Mouse (Mus musculus): Measurements from ENCODE around the gene Tm4sf5.
"Not testable (repeated sequence)": the region's sequence is repeated elsewhere in the genome, so short reads cannot be mapped to it uniquely, and the experiment has no call there.

Gene Tm4sf5

GRCm38 (mm10) chr11:70509753-70510564 is 4.9 kb downstream of the Tm4sf5 start:
- peak in 1 of 2 experiments; percentile 66 for DNase-seq (ENCODE audit: low spot score in 2 of 2)

- no peak for DNase-seq (ENCODE audit: low spot score in 2 of 2)
These were observed 6.2 kb downstream of the Tm4sf5 start for GRCm38 (mm10) chr11:70511242-70511641.

GRCm38 (mm10) chr11:70511825-70512224 is 6.8 kb downstream of the Tm4sf5 start:
- no peak for DNase-seq (ENCODE audit: low spot score in 2 of 2)

- no peak for DNase-seq (ENCODE audit: low spot score in 2 of 2)
These were observed 7.8 kb downstream of the Tm4sf5 start for GRCm38 (mm10) chr11:70512709-70513342.

- no peak for DNase-seq (ENCODE audit: low spot score in 2 of 2)
These were observed 8.5 kb downstream of the Tm4sf5 start for GRCm38 (mm10) chr11:70513520-70513919.

- DNase-seq (ENCODE audit: low spot score in 2 of 2): no peak
These were observed 9.2 kb downstream of the Tm4sf5 start, which contains the start of gene Vmo1 for GRCm38 (mm10) chr11:70514288-70514687. Gene Vmo1 (minus strand): TSS chr11:70514616.

- DNase-seq (ENCODE audit: low spot score in 2 of 2): peak in 1 of 2 experiments; percentile 47
These were observed 11.3 kb downstream of the Tm4sf5 start for GRCm38 (mm10) chr11:70516352-70516751.

- no peak for DNase-seq (ENCODE audit: low spot score in 2 of 2)
These were observed 13.4 kb downstream of the Tm4sf5 start for GRCm38 (mm10) chr11:70518436-70518835.

GRCm38 (mm10) chr11:70518923-70519322 is 13.9 kb downstream of the Tm4sf5 start, which contains the start of gene Gltpd2:
Gene Gltpd2 (plus strand): TSS chr11:70519196.
- no peak for DNase-seq (ENCODE audit: low spot score in 2 of 2)

- DNase-seq (ENCODE audit: low spot score in 2 of 2): peak in 1 of 2 experiments; percentile 41
These were observed 15.2 kb downstream of the Tm4sf5 start for GRCm38 (mm10) chr11:70520178-70520769.

- DNase-seq (ENCODE audit: low spot score in 2 of 2): not testable (repeated sequence)
These were observed 18.4 kb downstream of the Tm4sf5 start for GRCm38 (mm10) chr11:70523306-70523989.

GRCm38 (mm10) chr11:70524782-70525181 is 19.7 kb downstream of the Tm4sf5 start:
- no peak for DNase-seq (ENCODE audit: low spot score in 2 of 2)

GRCm38 (mm10) chr11:70525184-70525678 is 20.2 kb downstream of the Tm4sf5 start, which contains the start of gene Psmb6:
Gene Psmb6 (plus strand): TSS chr11:70525367.
- peak; percentile 97 to 98 for DNase-seq (ENCODE audit: low spot score in 2 of 2)

GRCm38 (mm10) chr11:70525726-70526125 is 20.7 kb downstream of the Tm4sf5 start:
- no peak for DNase-seq (ENCODE audit: low spot score in 2 of 2)

- DNase-seq (ENCODE audit: low spot score in 2 of 2): no peak
These were observed 21.2 kb downstream of the Tm4sf5 start for GRCm38 (mm10) chr11:70526211-70526610.

- DNase-seq (ENCODE audit: low spot score in 2 of 2): no peak
These were observed 23.6 kb downstream of the Tm4sf5 start for GRCm38 (mm10) chr11:70528610-70529009.

- DNase-seq (ENCODE audit: low spot score in 2 of 2): not testable (repeated sequence)
These were observed 26.0 kb downstream of the Tm4sf5 start for GRCm38 (mm10) chr11:70531065-70531464.

- no peak for DNase-seq (ENCODE audit: low spot score in 2 of 2)
These were observed 27.8 kb downstream of the Tm4sf5 start, which contains the start of gene Gm40193 for GRCm38 (mm10) chr11:70532839-70533238. Gene Gm40193 (minus strand): TSS chr11:70532939.

GRCm38 (mm10) chr11:70539423-70539822 is 34.4 kb downstream of the Tm4sf5 start:
- no peak for DNase-seq (ENCODE audit: low spot score in 2 of 2)

- DNase-seq (ENCODE audit: low spot score in 2 of 2): peak; percentile 89 to 90
These were observed 35.0 kb downstream of the Tm4sf5 start, which contains the start of gene Pld2 for GRCm38 (mm10) chr11:70539877-70540587. Gene Pld2 (plus strand): TSS chr11:70540064.

- no peak for DNase-seq (ENCODE audit: low spot score in 2 of 2)
These were observed 35.9 kb downstream of the Tm4sf5 start for GRCm38 (mm10) chr11:70540928-70541327.

Measured in right cerebral cortex, postnatal 10 days (tissue).